Comparison of ENCODE assay signal across 23 mouse cellular contexts in genomic region chr8:46698162-46698561, GRCm38 (mm10). TPM values are rescaled to one million over a fixed set of nuclear protein-coding genes. Genes with fewer than 3 reads are reported as not detected.
DNase-seq lines count a peak whose midpoint lies in the region; ATAC-seq and TF ChIP-seq lines count a peak whose summit lies in the region.
"Had no signal": no experiment of that assay in that cellular context is flagged by ENCODE, and none has a peak within 500 bp of the region (broad histone marks: within the 10 kb centered on the region; RNA-seq: fewer than 3 reads in every experiment).

No protein-coding gene starts in this region.

- peak overlapping the region; percentile 75 for H3K27ac ChIP-seq in embryonic facial prominence, embryonic 13.5 days
- H3K27ac ChIP-seq in embryonic facial prominence, embryonic 10.5 days (replicated peaks): no peak overlapping the region
- H3K27ac ChIP-seq in heart, embryonic 10.5 days: no peak overlapping the region
- peak overlapping the region; percentile 4; the same call in 1 of the 2 replicates for H3K27ac ChIP-seq in embryonic facial prominence, embryonic 14.5 days (replicated peaks; ENCODE audit: low read depth, low read length)
- no peak overlapping the region for H3K27ac ChIP-seq in thymus, adult 2 months (ENCODE audit: control insufficient read depth, insufficient read depth, low read length)
- H3K27ac ChIP-seq: forebrain, embryonic 10.5 days; forebrain, embryonic 13.5 days; heart, embryonic 13.5 days; hindbrain, embryonic 12.5 days; hindbrain, embryonic 15.5 days; intestine, embryonic 15.5 days had no signal

- no peak for TF ChIP-seq POLR2A in thymus, adult 2 months (IDR thresholded peaks at IDR 0.05; ENCODE audit: control insufficient read depth, extremely low read depth, insufficient read depth, low read length, poor library complexity)

- 53% methylated on average over 5 of the region's 5 CpGs for WGBS in embryonic facial prominence, embryonic 13.5 days
- 94% methylated on average over 5 of the region's 5 CpGs for WGBS in embryonic facial prominence, embryonic 10.5 days
- 86% methylated on average over 5 of the region's 5 CpGs for WGBS in heart, embryonic 10.5 days
- 59% methylated on average over 5 of the region's 5 CpGs for WGBS in embryonic facial prominence, embryonic 14.5 days
- WGBS in thymus, adult 2 months: 92% methylated on average over 5 of the region's 5 CpGs

- no peaks in the 10 kb centered on the region for H3K36me3 ChIP-seq in embryonic facial prominence, embryonic 13.5 days
- H3K36me3 ChIP-seq in embryonic facial prominence, embryonic 10.5 days (replicated peaks): no peaks in the 10 kb centered on the region
- H3K36me3 ChIP-seq in heart, embryonic 10.5 days: no peaks in the 10 kb centered on the region
- H3K36me3 ChIP-seq in embryonic facial prominence, embryonic 14.5 days (ENCODE audit: control insufficient read depth, insufficient read depth, low read length): no peaks in the 10 kb centered on the region
- no peaks in the 10 kb centered on the region for H3K36me3 ChIP-seq in thymus, adult 2 months (ENCODE audit: control insufficient read depth, insufficient read depth, low read length)
- H3K36me3 ChIP-seq: forebrain, embryonic 10.5 days; heart, embryonic 13.5 days; hindbrain, embryonic 12.5 days; hindbrain, embryonic 15.5 days; intestine, embryonic 15.5 days had no signal

- H3K4me1 ChIP-seq in embryonic facial prominence, embryonic 13.5 days: peaks cover 23% of the 10 kb centered on the region
- H3K4me1 ChIP-seq in embryonic facial prominence, embryonic 10.5 days: no peaks in the 10 kb centered on the region
- no peaks in the 10 kb centered on the region for H3K4me1 ChIP-seq in heart, embryonic 10.5 days
- H3K4me1 ChIP-seq in embryonic facial prominence, embryonic 14.5 days (ENCODE audit: control insufficient read depth, insufficient read depth, low read length): peaks cover 18% of the 10 kb centered on the region
- H3K4me1 ChIP-seq in thymus, adult 2 months (replicated peaks; ENCODE audit: control insufficient read depth, insufficient read depth, low read length): peaks cover 2% of the 10 kb centered on the region; the same call in 1 of the 2 replicates
- H3K4me1 ChIP-seq: forebrain, embryonic 10.5 days; heart, embryonic 13.5 days; hindbrain, embryonic 12.5 days; hindbrain, embryonic 15.5 days had no signal

- no peaks in the 10 kb centered on the region for H3K9me3 ChIP-seq in embryonic facial prominence, embryonic 13.5 days
- H3K9me3 ChIP-seq in embryonic facial prominence, embryonic 10.5 days: no peaks in the 10 kb centered on the region
- no peaks in the 10 kb centered on the region for H3K9me3 ChIP-seq in heart, embryonic 10.5 days
- H3K9me3 ChIP-seq in embryonic facial prominence, embryonic 14.5 days (ENCODE audit: control insufficient read depth, low read length): no peaks in the 10 kb centered on the region
- H3K9me3 ChIP-seq: forebrain, embryonic 10.5 days; forebrain, embryonic 13.5 days; heart, embryonic 13.5 days; hindbrain, embryonic 12.5 days; hindbrain, embryonic 15.5 days; intestine, embryonic 15.5 days had no signal

- H3K4me2 ChIP-seq in embryonic facial prominence, embryonic 13.5 days: no peak overlapping the region
- H3K4me2 ChIP-seq in embryonic facial prominence, embryonic 14.5 days (ENCODE audit: low read depth, low read length): no peak overlapping the region
- H3K4me2 ChIP-seq: forebrain, embryonic 13.5 days; heart, embryonic 13.5 days; hindbrain, embryonic 12.5 days; hindbrain, embryonic 15.5 days; intestine, embryonic 15.5 days had no signal

- no peak overlapping the region for H3K9ac ChIP-seq in embryonic facial prominence, embryonic 13.5 days
- no peak overlapping the region for H3K9ac ChIP-seq in embryonic facial prominence, embryonic 14.5 days (ENCODE audit: low read depth, low read length)
- H3K9ac ChIP-seq: forebrain, embryonic 13.5 days; heart, embryonic 13.5 days; hindbrain, embryonic 12.5 days; hindbrain, embryonic 15.5 days; intestine, embryonic 15.5 days had no signal

- ATAC-seq in embryonic facial prominence, embryonic 13.5 days (ENCODE audit: insufficient number of reproducible peaks, insufficient read depth, low FRiP score, low TSS enrichment, low read depth): no peak
- ATAC-seq in embryonic facial prominence, embryonic 14.5 days (ENCODE audit: low read depth): no peak
- ATAC-seq: forebrain, embryonic 13.5 days; forebrain, embryonic 16.5 days; intestine, embryonic 15.5 days had no signal

- H3K4me3 ChIP-seq in embryonic facial prominence, embryonic 13.5 days: no peak overlapping the region
- H3K4me3 ChIP-seq in embryonic facial prominence, embryonic 10.5 days: no peak overlapping the region
- no peak overlapping the region for H3K4me3 ChIP-seq in heart, embryonic 10.5 days
- H3K4me3 ChIP-seq in embryonic facial prominence, embryonic 14.5 days (ENCODE audit: low read depth, low read length): no peak overlapping the region
- no peak overlapping the region for H3K4me3 ChIP-seq in thymus, adult 2 months (ENCODE audit: control insufficient read depth, insufficient read depth, low read length)
- H3K4me3 ChIP-seq: forebrain, embryonic 10.5 days; forebrain, embryonic 13.5 days; heart, embryonic 13.5 days; hindbrain, embryonic 12.5 days; hindbrain, embryonic 15.5 days; intestine, embryonic 15.5 days had no signal

- no peak for DNase-seq in embryonic facial prominence, embryonic 10.5 days (ENCODE audit: low spot score)
- DNase-seq in heart, embryonic 10.5 days (ENCODE audit: low spot score): peak; percentile 6
- no peak for DNase-seq in heart, postnatal 14 days
- DNase-seq in embryonic facial prominence, embryonic 14.5 days (ENCODE audit: low spot score): peak; percentile 40
- peak; percentile 36 for DNase-seq in induced T-regulatory cell, adult 2 months (ENCODE audit: low read depth)
- no peak for DNase-seq in urinary bladder, postnatal 36 days (ENCODE audit: low spot score in 2 of 2)
- DNase-seq in thymus, adult 2 months: no peak
- DNase-seq: B cell, adult 2 months; cerebellum, adult 11-12 months; cerebellum, adult 8-10 months; cerebellum, postnatal 10 days; cerebellum, postnatal 36 days; embryo, embryonic 11 days; gastrocnemius, postnatal 25 days; kidney, adult 11 months had no signal

- intact Hi-C loops in heart, postnatal 14 days (cut with DNase I): no loop called here

- TF ChIP-seq CTCF in thymus, adult 2 months (IDR thresholded peaks at IDR 0.05; ENCODE audit: borderline replicate concordance, control insufficient read depth, extremely low read depth, insufficient read depth, low read length, poor library complexity): no peak

- H3K27me3 ChIP-seq in embryonic facial prominence, embryonic 13.5 days: no peaks in the 10 kb centered on the region
- no peaks in the 10 kb centered on the region for H3K27me3 ChIP-seq in embryonic facial prominence, embryonic 10.5 days (replicated peaks; ENCODE audit: low read depth, poor library complexity, severe bottlenecking)
- no peaks in the 10 kb centered on the region for H3K27me3 ChIP-seq in heart, embryonic 10.5 days (ENCODE audit: insufficient read depth, poor library complexity, severe bottlenecking)
- H3K27me3 ChIP-seq in embryonic facial prominence, embryonic 14.5 days (replicated peaks; ENCODE audit: control insufficient read depth, insufficient read depth, low read length): no peaks in the 10 kb centered on the region
- H3K27me3 ChIP-seq in thymus, adult 2 months (ENCODE audit: control insufficient read depth, insufficient read depth, low read length): no peaks in the 10 kb centered on the region
- H3K27me3 ChIP-seq: forebrain, embryonic 13.5 days; heart, embryonic 13.5 days; hindbrain, embryonic 12.5 days; hindbrain, embryonic 15.5 days; intestine, embryonic 15.5 days had no signal

RNA-seq across cellular contexts. Expression of gene Irf2, which starts 41.4 kb away (rescaled TPM):
- polyA plus RNA-seq in embryonic facial prominence, embryonic 13.5 days (2015; fragmentation: Nextera tagmentation; extraction: Ambion mirVana): 27.1 and 30.0 TPM in 2 replicates
- polyA plus RNA-seq in embryonic facial prominence, embryonic 10.5 days (2016; fragmentation: Nextera tagmentation; extraction: Ambion mirVana): 9.7 TPM in 2 replicates
- polyA plus RNA-seq in heart, embryonic 10.5 days (2016; fragmentation: Nextera tagmentation; extraction: Ambion mirVana): 8.9 and 10.9 TPM in 2 replicates
- total RNA-seq in heart, postnatal 14 days (2021): 10 to 100 TPM; 43.6 to 44.5 TPM
- polyA plus RNA-seq in embryonic facial prominence, embryonic 14.5 days (2014; fragmentation: Nextera tagmentation; extraction: Ambion mirVana): 15.3 and 15.8 TPM in 2 replicates
- 28.3 and 29.8 TPM in 2 replicates for polyA plus RNA-seq in thymus, adult 2 months (2012; rRNA removed)

Comparison
In these comparisons a context has a peak if more than half of its experiments do, and no peak if none do; other contexts are left out.
1. H3K27ac ChIP-seq: peak in embryonic facial prominence, embryonic 13.5 days (single experiment) and embryonic facial prominence, embryonic 14.5 days (single experiment); none in embryonic facial prominence, embryonic 10.5 days (single experiment), heart, embryonic 10.5 days (single experiment) and thymus, adult 2 months (single experiment).
2. DNase-seq: peak in heart, embryonic 10.5 days (single experiment), embryonic facial prominence, embryonic 14.5 days (single experiment) and induced T-regulatory cell, adult 2 months (single experiment); none in embryonic facial prominence, embryonic 10.5 days (single experiment), heart, postnatal 14 days (0 of 2), urinary bladder, postnatal 36 days (0 of 2) and thymus, adult 2 months (single experiment).